ENCODE assay signal across 20 mouse cellular contexts in the genomic region with DNA sequence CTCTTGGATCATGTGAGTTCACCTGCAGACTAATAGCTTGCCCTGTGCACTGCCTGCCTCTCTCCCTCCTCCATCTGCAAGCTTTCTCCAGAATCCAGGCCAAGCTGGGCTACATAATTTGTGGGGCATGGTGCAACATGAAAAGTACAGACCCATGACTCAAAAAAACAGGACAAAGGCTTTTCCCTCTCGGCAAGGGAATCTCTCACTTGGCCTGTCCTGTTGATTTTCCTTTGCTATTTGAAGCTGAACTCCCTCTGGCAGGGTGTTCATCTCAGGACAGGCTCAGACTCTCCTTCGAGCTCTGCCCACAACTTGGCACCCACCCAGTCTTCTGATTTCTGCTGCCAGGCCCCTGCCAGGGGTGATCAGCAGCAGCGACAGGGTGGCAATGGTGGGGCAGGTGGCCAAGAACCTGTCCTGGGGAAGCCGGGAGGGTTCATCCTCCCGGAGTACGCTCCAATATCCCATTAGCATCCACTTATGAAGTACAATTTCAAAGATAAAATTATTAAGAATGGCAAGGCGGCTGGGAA.
DNase-seq lines count a peak whose midpoint lies in the region; ATAC-seq and TF ChIP-seq lines count a peak whose summit lies in the region.
"Had no signal": no experiment of that assay in that cellular context is flagged by ENCODE, and none has a peak within 500 bp of the region (broad histone marks: within the 10 kb centered on the region; RNA-seq: fewer than 3 reads in every experiment).

No protein-coding gene starts in this region.

- 25% methylated on average over 7 of the region's 7 CpGs for WGBS in cerebellum, adult 2 months
- 84% methylated on average over 7 of the region's 7 CpGs for WGBS in heart, embryonic 10.5 days
- WGBS in midbrain, postnatal 0 days: 69% methylated on average over 7 of the region's 7 CpGs
- WGBS in midbrain, embryonic 11.5 days: 87% methylated on average over 7 of the region's 7 CpGs

- peak; percentile 16 to 18 for DNase-seq in cerebellum, adult 2 months
- no peak for DNase-seq in cerebellum, adult 8-10 months
- DNase-seq in heart, adult 11 months: peak; percentile 88
- no peak for DNase-seq in heart, embryonic 10.5 days (ENCODE audit: low spot score)
- DNase-seq in midbrain, postnatal 0 days (ENCODE audit: low spot score): peak; percentile 52
- DNase-seq in midbrain, embryonic 11.5 days (ENCODE audit: low spot score, missing footprints): no peak
- peak; percentile 60 for DNase-seq in brain, embryonic 14.5 days (ENCODE audit: low read depth)
- DNase-seq in left cerebral cortex, postnatal 25 days (ENCODE audit: low spot score in 2 of 2): no peak
- DNase-seq: heart, postnatal 36 days; kidney, postnatal 4 days; liver, postnatal 0 days; lung, postnatal 36 days; retina, postnatal 1 day had no signal

- H3K27ac ChIP-seq in cerebellum, adult 2 months (ENCODE audit: insufficient read depth, low read length): no peak overlapping the region
- no peak overlapping the region for H3K27ac ChIP-seq in heart, embryonic 10.5 days
- no peak overlapping the region for H3K27ac ChIP-seq in midbrain, postnatal 0 days (ENCODE audit: low read depth, low read length)
- H3K27ac ChIP-seq in midbrain, embryonic 11.5 days (ENCODE audit: low read depth, low read length): no peak overlapping the region
- H3K27ac ChIP-seq: forebrain, embryonic 15.5 days; limb, embryonic 15.5 days; midbrain, embryonic 10.5 days; neural tube, embryonic 15.5 days had no signal

- no peak overlapping the region for H3K9ac ChIP-seq in midbrain, postnatal 0 days (replicated peaks; ENCODE audit: low read length, poor library complexity, severe bottlenecking)
- no peak overlapping the region for H3K9ac ChIP-seq in midbrain, embryonic 11.5 days (ENCODE audit: low read length)
- H3K9ac ChIP-seq: forebrain, embryonic 15.5 days; limb, embryonic 15.5 days; liver, postnatal 0 days; neural tube, embryonic 15.5 days had no signal

- H3K4me2 ChIP-seq in midbrain, postnatal 0 days (ENCODE audit: low read depth, low read length, poor library complexity, severe bottlenecking): no peak overlapping the region
- no peak overlapping the region for H3K4me2 ChIP-seq in midbrain, embryonic 11.5 days
- H3K4me2 ChIP-seq: forebrain, embryonic 15.5 days; heart, embryonic 11.5 days; limb, embryonic 15.5 days; neural tube, embryonic 15.5 days had no signal

- no peak overlapping the region for H3K4me3 ChIP-seq in cerebellum, adult 2 months (replicated peaks; ENCODE audit: insufficient read depth, low read depth, low read length)
- no peak overlapping the region for H3K4me3 ChIP-seq in heart, embryonic 10.5 days
- no peak overlapping the region for H3K4me3 ChIP-seq in midbrain, postnatal 0 days (ENCODE audit: low read depth, low read length)
- H3K4me3 ChIP-seq in midbrain, embryonic 11.5 days (ENCODE audit: low read depth, low read length): no peak overlapping the region
- H3K4me3 ChIP-seq: forebrain, embryonic 15.5 days; limb, embryonic 15.5 days; midbrain, embryonic 10.5 days; myocyte; neural tube, embryonic 15.5 days had no signal

- TF ChIP-seq POLR2A in cerebellum, adult 2 months (IDR thresholded peaks at IDR 0.05; ENCODE audit: borderline replicate concordance, insufficient read depth, low read length): no peak
- TF ChIP-seq POLR2A in brain, embryonic 14.5 days (IDR thresholded peaks at IDR 0.05; ENCODE audit: borderline replicate concordance, extremely low read depth, insufficient read depth, insufficient read length, poor library complexity, severe bottlenecking): no peak

- H3K27me3 ChIP-seq in cerebellum, adult 2 months (ENCODE audit: control insufficient read depth, insufficient read depth, low read length): no peaks in the 10 kb centered on the region
- H3K27me3 ChIP-seq in heart, embryonic 10.5 days (ENCODE audit: insufficient read depth, poor library complexity, severe bottlenecking): peaks cover 58% of the 10 kb centered on the region; the same call in 1 of the 2 replicates
- no peaks in the 10 kb centered on the region for H3K27me3 ChIP-seq in midbrain, postnatal 0 days (ENCODE audit: insufficient read depth, low read length)
- no peaks in the 10 kb centered on the region for H3K27me3 ChIP-seq in midbrain, embryonic 11.5 days (ENCODE audit: control insufficient read depth, insufficient read depth, low read length)
- H3K27me3 ChIP-seq: forebrain, embryonic 15.5 days; neural tube, embryonic 15.5 days had no signal

- no peaks in the 10 kb centered on the region for H3K4me1 ChIP-seq in cerebellum, adult 2 months (ENCODE audit: control insufficient read depth, insufficient read depth, low read length)
- H3K4me1 ChIP-seq in heart, embryonic 10.5 days: peaks cover 4% of the 10 kb centered on the region; the same call in 1 of the 2 replicates
- no peaks in the 10 kb centered on the region for H3K4me1 ChIP-seq in midbrain, postnatal 0 days (ENCODE audit: insufficient read depth, low read length)
- H3K4me1 ChIP-seq in midbrain, embryonic 11.5 days (ENCODE audit: control insufficient read depth, insufficient read depth, low read length): peaks cover 7% of the 10 kb centered on the region
- H3K4me1 ChIP-seq: limb, embryonic 15.5 days had no signal

- H3K36me3 ChIP-seq in heart, embryonic 10.5 days: no peaks in the 10 kb centered on the region
- no peaks in the 10 kb centered on the region for H3K36me3 ChIP-seq in midbrain, postnatal 0 days (ENCODE audit: insufficient read depth, low read length)
- H3K36me3 ChIP-seq in midbrain, embryonic 11.5 days (ENCODE audit: control insufficient read depth, insufficient read depth, low read length): no peaks in the 10 kb centered on the region
- H3K36me3 ChIP-seq: forebrain, embryonic 15.5 days; limb, embryonic 15.5 days; midbrain, embryonic 10.5 days; neural tube, embryonic 15.5 days had no signal

- intact Hi-C loops in left cerebral cortex, postnatal 25 days (cut with DNase I): no loop called here

- no peaks in the 10 kb centered on the region for H3K9me3 ChIP-seq in heart, embryonic 10.5 days
- H3K9me3 ChIP-seq in midbrain, postnatal 0 days (ENCODE audit: low read length): no peaks in the 10 kb centered on the region
- H3K9me3 ChIP-seq in midbrain, embryonic 11.5 days (ENCODE audit: control insufficient read depth, low read length): no peaks in the 10 kb centered on the region
- H3K9me3 ChIP-seq: forebrain, embryonic 15.5 days; limb, embryonic 15.5 days; midbrain, embryonic 10.5 days; neural tube, embryonic 15.5 days had no signal

- no peak for TF ChIP-seq CTCF in cerebellum, adult 2 months (IDR thresholded peaks at IDR 0.05; ENCODE audit: borderline replicate concordance, insufficient read depth, low read depth, low read length)
- TF ChIP-seq CTCF in midbrain, postnatal 0 days (IDR thresholded peaks at IDR 0.05): no peak
- TF ChIP-seq CTCF in brain, embryonic 14.5 days (IDR thresholded peaks at IDR 0.05; ENCODE audit: borderline replicate concordance, extremely low read depth, insufficient read depth, insufficient read length): no peak

- ATAC-seq in midbrain, postnatal 0 days (ENCODE audit: low FRiP score): no peak
- ATAC-seq in midbrain, embryonic 11.5 days (ENCODE audit: low FRiP score): no peak
- ATAC-seq: forebrain, embryonic 15.5 days; inflammation-experienced regulatory T-cells, adult 6 months; liver, postnatal 0 days had no signal

Comparison
In these comparisons a context has a peak if more than half of its experiments do, and no peak if none do; other contexts are left out.
1. DNase-seq: peak in cerebellum, adult 2 months (2 of 2), heart, adult 11 months (single experiment), midbrain, postnatal 0 days (single experiment) and brain, embryonic 14.5 days (single experiment); none in cerebellum, adult 8-10 months (single experiment), heart, embryonic 10.5 days (single experiment), midbrain, embryonic 11.5 days (single experiment) and left cerebral cortex, postnatal 25 days (0 of 2).